Mouse (Mus musculus) neural tube, embryonic 11.5 days (tissue): ENCODE measurements around the gene Ankle2. TPM values are rescaled to one million over a fixed set of nuclear protein-coding genes. Genes with fewer than 3 reads are reported as not detected.

Experiments used
- ATAC-seq: fragments of 200-750 bp; cut with Nextera tagmentation; 2 replicates; pipeline ENCODE4 v1.8.0; 2017; ENCODE audit warnings: moderate number of reproducible peaks, mild to moderate bottlenecking, moderate TSS enrichment, moderate library complexity; ENCODE audit not compliant: insufficient read depth, low FRiP score, low TSS enrichment
- DNase-seq: peaks from one replicate; pipeline ENCODE4 v3.0.0-alpha.2; 2015; ENCODE audit warnings: low spot score
- H3K27ac ChIP-seq: fragments of 300-500 bp; sonication (generic); 2 replicates; pipeline ENCODE4 v1.5.1; 2014; ENCODE audit warnings: low read depth, mild to moderate bottlenecking, low read length
- H3K27me3 ChIP-seq: fragments of 300-500 bp; sonication (generic); 2 replicates; pipeline ENCODE4 v1.6.1; 2014; ENCODE audit warnings: mild to moderate bottlenecking, low read length, mixed read lengths; ENCODE audit not compliant: control insufficient read depth, insufficient read depth
- H3K36me3 ChIP-seq: fragments of 300-500 bp; sonication (generic); 2 replicates; pipeline ENCODE4 v1.6.1; 2014; ENCODE audit warnings: mild to moderate bottlenecking, low read length, moderate library complexity, mixed read lengths; ENCODE audit not compliant: control insufficient read depth, insufficient read depth
- H3K4me1 ChIP-seq: fragments of 300-500 bp; sonication (generic); 2 replicates; pipeline ENCODE4 v1.6.1; 2014; ENCODE audit warnings: low read length, mixed read lengths; ENCODE audit not compliant: control insufficient read depth, insufficient read depth
- H3K4me2 ChIP-seq: fragments of 300-500 bp; sonication (generic); 2 replicates; pipeline ENCODE4 v1.6.1; 2014; ENCODE audit warnings: low read depth, mild to moderate bottlenecking, moderate library complexity
- H3K4me3 ChIP-seq: fragments of 300-500 bp; sonication (generic); 2 replicates; pipeline ENCODE4 v1.5.1; 2014; ENCODE audit warnings: low read depth, low read length
- H3K9ac ChIP-seq: fragments of 300-500 bp; sonication (generic); 2 replicates; pipeline ENCODE4 v1.6.1; 2014; ENCODE audit warnings: mild to moderate bottlenecking, low read length
- H3K9me3 ChIP-seq: fragments of 300-500 bp; sonication (generic); 2 replicates; pipeline ENCODE4 v1.6.1; 2016; ENCODE audit warnings: low read length; ENCODE audit not compliant: control insufficient read depth
- WGBS: fragments of 180-500 bp; shearing (Covaris S2); extraction: QIAGEN DNeasy Blood & Tissue Kit; methylation state at CpG from one replicate; pipeline ENCODE4 v1.1.7; 2014; 5-methylcytosine and 5-hydroxymethylcytosine counted together
- polyA plus RNA-seq: library from polyadenylated mRNA; unstranded; fragments of >200 nt; fragmentation: Nextera tagmentation; extraction: Ambion mirVana; gene quantifications from 2 replicates; pipeline ENCODE4 v1.2.1, GENCODE M21; 2014

Ankle2 gene
- polyA plus RNA-seq, 1 experiment from 2014 or later: 39.9 TPM

DNA sequence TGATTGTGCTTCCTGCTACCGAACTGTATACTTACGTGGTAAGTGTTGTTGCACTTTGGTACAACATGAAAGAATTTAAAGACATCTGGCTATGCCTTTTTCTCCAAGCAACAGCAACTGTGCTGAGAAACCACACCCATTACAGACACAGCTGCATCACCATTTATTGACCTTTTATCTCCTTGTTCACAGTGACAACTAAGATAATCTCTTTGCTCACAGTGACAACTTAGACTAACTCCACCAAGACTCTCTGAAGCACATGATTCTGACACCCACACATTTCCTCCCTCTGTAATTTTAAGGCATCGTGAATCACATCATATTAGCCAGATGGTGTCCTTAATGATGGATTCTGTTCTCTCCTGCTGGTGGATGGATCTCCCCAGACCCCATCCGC lies 43.3 kb downstream of the Ankle2 start:
- Histone ChIP-seq H3K4me1 (no peaks in the 10 kb centered on the region), H3K4me3 (no peak overlapping the region), H3K36me3 (no peaks in the 10 kb centered on the region), H3K9me3 (no peaks in the 10 kb centered on the region), H3K9ac (no peak overlapping the region), H3K27ac (no peak overlapping the region), H3K4me2 (no peak overlapping the region), H3K27me3 (no peaks in the 10 kb centered on the region)
- DNase-seq (no peak), ATAC-seq (no peak)
- WGBS: 87% methylated on average over 4 of the region's 4 CpGs

DNA sequence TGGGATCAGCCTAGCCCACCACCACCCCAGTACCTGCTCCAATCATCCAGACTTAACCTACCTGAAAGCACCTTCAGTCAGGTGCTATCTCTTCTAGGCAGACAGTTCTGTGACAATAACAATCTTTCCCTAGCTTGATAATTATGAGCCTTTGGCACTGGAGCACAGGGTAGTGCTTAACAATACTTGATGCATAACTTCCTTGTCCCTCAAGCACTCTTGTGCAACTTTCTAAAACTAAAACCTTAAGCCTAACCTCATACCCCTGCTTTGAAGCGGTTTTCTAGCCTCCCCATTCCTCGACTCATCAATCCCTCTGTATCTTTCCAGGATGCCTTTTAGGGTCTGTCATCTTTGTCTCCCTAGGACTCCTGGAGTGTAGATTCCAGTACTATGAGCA lies 44.0 kb downstream of the Ankle2 start:
- Histone ChIP-seq H3K9me3 (no peaks in the 10 kb centered on the region), H3K36me3 (no peaks in the 10 kb centered on the region)
- ATAC-seq: no peak

DNA sequence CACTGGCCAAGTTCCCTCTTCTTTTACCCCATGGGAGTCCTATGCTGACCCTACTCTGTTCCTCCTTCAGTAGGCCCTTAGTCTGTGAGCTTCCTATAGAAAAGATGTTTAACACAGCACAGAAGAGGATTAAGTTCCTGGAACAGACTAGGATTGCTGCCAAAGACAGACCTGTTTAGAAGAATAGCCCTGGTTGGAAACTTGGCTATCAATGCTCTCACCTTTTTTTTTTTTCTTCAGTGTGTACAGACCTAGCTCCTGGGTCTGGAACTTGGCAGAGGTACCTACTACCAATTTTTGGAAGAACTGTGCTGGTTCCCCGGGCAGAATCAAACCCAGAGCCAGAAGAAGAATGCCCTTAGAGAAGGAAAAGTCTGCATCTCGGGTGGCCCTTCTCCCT lies 45.6 kb downstream of the Ankle2 start:
- no peak for ATAC-seq

More for the DNA sequence above, 44.0 kb downstream of the Ankle2 start:
- Histone ChIP-seq H3K27me3 (no peaks in the 10 kb centered on the region), H3K27ac (no peak overlapping the region), H3K9ac (no peak overlapping the region), H3K4me3 (no peak overlapping the region), H3K4me1 (no peaks in the 10 kb centered on the region), H3K4me2 (no peak overlapping the region)
- no peak for DNase-seq
- WGBS: 70% methylated on average over 2 of the region's 2 CpGs

DNA sequence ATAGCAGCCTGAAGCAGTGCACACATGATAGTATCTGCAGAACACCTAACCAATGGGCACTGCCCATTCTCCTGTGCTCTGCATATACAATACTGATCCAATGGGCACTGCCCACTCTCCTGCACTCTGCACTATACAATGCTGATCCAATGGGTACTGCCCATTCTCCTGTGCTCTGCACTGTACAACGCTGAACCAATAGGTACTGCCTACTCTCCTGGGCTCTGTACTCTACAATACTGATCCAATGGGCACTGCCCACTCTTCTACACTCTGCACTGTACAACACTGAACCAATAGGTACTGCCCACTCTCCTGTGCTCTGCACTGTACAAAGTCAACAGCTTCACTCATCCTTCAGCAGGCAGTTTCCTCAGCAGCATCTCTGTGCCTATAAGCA lies 46.1 kb downstream of the Ankle2 start:
- H3K36me3 ChIP-seq: no peaks in the 10 kb centered on the region
- H3K4me2 ChIP-seq: no peak overlapping the region
- no peak overlapping the region for H3K4me3 ChIP-seq
- H3K4me1 ChIP-seq: no peaks in the 10 kb centered on the region
- DNase-seq (no peak), ATAC-seq (no peak)
- no peak overlapping the region for H3K9ac ChIP-seq
- H3K9me3 ChIP-seq: no peaks in the 10 kb centered on the region
- WGBS: 87% methylated on average over 1 of the region's 1 CpGs
- no peaks in the 10 kb centered on the region for H3K27me3 ChIP-seq
- H3K27ac ChIP-seq: no peak overlapping the region

More for the DNA sequence above, 45.6 kb downstream of the Ankle2 start:
- DNase-seq: no peak
- WGBS: 83% methylated on average over 2 of the region's 2 CpGs
- Histone ChIP-seq H3K9ac (no peak overlapping the region), H3K27ac (no peak overlapping the region), H3K4me2 (no peak overlapping the region), H3K27me3 (no peaks in the 10 kb centered on the region), H3K4me3 (no peak overlapping the region), H3K9me3 (no peaks in the 10 kb centered on the region), H3K36me3 (no peaks in the 10 kb centered on the region), H3K4me1 (no peaks in the 10 kb centered on the region)

DNA sequence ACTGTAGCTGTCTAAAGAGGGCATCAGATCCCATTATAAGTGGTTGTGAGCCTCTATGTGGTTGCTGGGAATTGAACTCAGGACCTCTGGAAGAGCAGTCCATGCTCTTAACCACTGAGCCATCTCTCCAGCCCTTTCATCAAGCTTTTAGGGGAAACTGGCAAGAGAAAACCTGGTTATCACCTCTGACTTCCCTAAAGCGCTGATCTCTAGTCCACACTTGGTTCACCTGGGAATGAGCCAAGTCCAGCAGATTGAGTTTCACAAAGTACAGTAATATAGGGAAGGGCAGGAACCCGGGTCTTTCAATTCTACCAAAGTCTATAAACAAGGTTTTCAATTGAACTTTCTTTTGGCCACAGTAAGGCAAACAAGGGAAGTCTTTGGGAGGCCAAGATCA lies 51.2 kb downstream of the Ankle2 start:
- Histone ChIP-seq H3K27me3 (no peaks in the 10 kb centered on the region), H3K4me1 (peaks cover 3% of the 10 kb centered on the region; the same call in 1 of the 2 replicates), H3K36me3 (no peaks in the 10 kb centered on the region), H3K27ac (no peak overlapping the region), H3K4me3 (no peak overlapping the region), H3K9ac (no peak overlapping the region), H3K4me2 (no peak overlapping the region), H3K9me3 (no peaks in the 10 kb centered on the region)
- WGBS: 89% methylated on average over 2 of the region's 2 CpGs
- no peak for ATAC-seq
- no peak for DNase-seq

DNA sequence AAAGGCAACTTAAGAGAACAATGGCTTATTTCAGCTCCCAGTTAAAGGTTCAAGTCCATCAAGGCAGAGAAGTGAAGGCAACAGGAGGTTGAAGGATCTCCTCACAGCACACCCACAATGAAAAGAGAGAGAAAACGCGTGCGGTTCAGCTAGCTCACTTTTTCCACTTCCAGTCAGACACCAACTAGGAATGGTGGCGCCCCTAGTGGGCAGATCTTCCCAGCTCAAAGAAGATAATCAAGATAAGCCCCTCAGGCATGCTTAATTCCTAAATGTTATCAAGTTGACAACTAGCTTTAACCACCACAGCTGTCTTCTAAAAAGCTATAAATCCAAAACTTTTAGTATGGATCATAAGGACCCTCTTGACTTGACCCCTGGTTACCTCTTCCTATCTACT lies 53.7 kb downstream of the Ankle2 start:
- 15% methylated on average over 4 of the region's 4 CpGs for WGBS
- no peak for ATAC-seq
- H3K4me3 ChIP-seq: no peak overlapping the region

DNA sequence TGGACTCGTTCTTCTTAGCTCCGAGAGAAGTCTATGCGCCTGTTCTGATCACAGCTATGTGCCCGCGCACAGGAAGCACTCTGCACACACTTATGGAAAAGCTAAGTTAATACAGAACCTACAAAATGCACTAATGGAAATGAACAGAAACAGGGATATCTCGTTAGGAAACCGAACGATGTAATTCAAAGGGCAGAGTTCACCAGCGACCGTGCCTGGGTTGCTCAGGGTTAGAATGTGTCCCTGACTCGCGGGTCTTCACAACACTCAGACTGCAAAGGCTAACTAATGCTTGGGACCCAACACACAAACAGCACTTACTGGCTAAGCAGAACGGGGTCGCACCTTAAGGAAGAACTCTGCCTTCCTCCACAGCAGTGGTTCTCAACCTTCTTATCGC lies 54.4 kb downstream of the Ankle2 start:
- peak overlapping the region; percentile 86 for H3K4me2 ChIP-seq
- no peaks in the 10 kb centered on the region for H3K27me3 ChIP-seq
- no peak overlapping the region; the same call in 1 of the 2 replicates for H3K9ac ChIP-seq
- no peak overlapping the region for H3K27ac ChIP-seq
- DNase-seq (no peak), ATAC-seq (no peak)
- H3K4me1 ChIP-seq: peaks cover 3% of the 10 kb centered on the region; the same call in 1 of the 2 replicates
- H3K4me3 ChIP-seq: peak overlapping the region; percentile 77
- 14% methylated on average over 15 of the region's 15 CpGs for WGBS
- H3K36me3 ChIP-seq: no peaks in the 10 kb centered on the region
- H3K9me3 ChIP-seq: no peaks in the 10 kb centered on the region

More for the DNA sequence above, 53.7 kb downstream of the Ankle2 start:
- DNase-seq: peak; percentile 63
- H3K36me3 ChIP-seq: no peaks in the 10 kb centered on the region
- H3K9ac ChIP-seq: no peak overlapping the region
- no peak overlapping the region for H3K4me2 ChIP-seq
- H3K27me3 ChIP-seq: no peaks in the 10 kb centered on the region
- no peaks in the 10 kb centered on the region for H3K9me3 ChIP-seq
- peaks cover 3% of the 10 kb centered on the region; the same call in 1 of the 2 replicates for H3K4me1 ChIP-seq
- no peak overlapping the region for H3K27ac ChIP-seq

DNA sequence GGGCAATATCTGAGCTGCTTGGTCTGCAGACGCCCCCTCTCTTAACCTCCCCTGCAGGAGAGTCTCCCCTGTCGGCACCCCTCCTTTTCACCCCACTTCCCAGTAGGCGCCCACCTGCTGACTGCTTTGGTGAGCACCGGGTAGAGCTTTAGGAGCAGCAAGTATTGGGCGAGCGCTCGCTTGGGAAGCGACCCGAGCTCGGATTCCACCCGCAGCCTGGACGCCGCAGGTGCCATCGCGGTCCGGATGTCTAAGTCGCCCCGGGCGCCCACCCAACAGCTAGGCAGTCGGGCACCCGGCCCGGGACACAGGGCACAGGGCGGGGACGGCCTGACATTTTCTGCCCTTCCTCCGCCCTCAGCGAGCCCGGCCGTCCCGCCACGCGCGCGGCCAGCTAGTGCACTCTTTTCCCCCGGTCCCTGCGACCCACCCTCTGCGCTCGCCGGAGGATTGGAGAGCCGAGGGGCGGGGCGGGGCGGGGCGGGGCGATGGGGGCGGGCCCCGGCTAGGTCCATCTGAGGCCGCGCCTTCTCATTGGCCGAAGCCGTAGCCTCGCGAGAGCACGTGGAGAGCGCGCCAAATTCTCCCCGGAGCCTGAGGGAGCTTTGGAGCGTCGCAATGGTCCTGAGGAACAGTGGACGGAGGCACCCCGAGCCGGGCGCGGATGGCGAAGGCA lies 55.1 kb downstream of the Ankle2 start, which contains the start of the genes Pxmp2 and Pole:
Gene Pxmp2, minus strand, starts transcription at position 417 of the 676 bp plus-strand sequence.
Gene Pole, plus strand, starts transcription at position 537 of the 676 bp plus-strand sequence.
- DNase-seq (peak; percentile 94), ATAC-seq (peak; percentile 98)
- Histone ChIP-seq H3K27ac (0 out of 2 replicates have a peak within 1 kb of the TSS, but pooled peaks have one; percentile 23), H3K9ac (peak within 1 kb of the TSS; percentile 82), H3K4me3 (peak within 1 kb of the TSS; percentile 77), H3K4me1 (peaks cover 3% of the 10 kb centered on the region; the same call in 1 of the 2 replicates), H3K9me3 (no peaks in the 10 kb centered on the region), H3K4me2 (peak within 1 kb of the TSS; percentile 86), H3K27me3 (no peaks in the 10 kb centered on the region), H3K36me3 (no peaks in the 10 kb centered on the region)
- under 1% methylated on average over 57 of the region's 64 CpGs for WGBS
